Mouse (Mus musculus) heart, postnatal 14 days (tissue): ENCODE results near the gene Blnk. TPM values are rescaled to one million over a fixed set of nuclear protein-coding genes. Genes with fewer than 3 reads are reported as not detected.

Experiments used
- DNase-seq, 2 experiments: peaks; one replicate each; pipeline ENCODE4 v3.0.0; 2021 to 2022
- intact Hi-C: fragments of 180-260 bp; cut with DNase I; formaldehyde crosslinking; loops from one replicate; pipeline ENCODE4 v1.15.1; 2025
- total RNA-seq, 2 experiments: library from RNA; stranded (reverse); gene quantifications; 2 replicates each; pipeline ENCODE4 v1.2.3; 2021

The Blnk gene
- total RNA-seq, 2 experiments from 2014 or later, result 0.76 to 0.81 TPM

DNA sequence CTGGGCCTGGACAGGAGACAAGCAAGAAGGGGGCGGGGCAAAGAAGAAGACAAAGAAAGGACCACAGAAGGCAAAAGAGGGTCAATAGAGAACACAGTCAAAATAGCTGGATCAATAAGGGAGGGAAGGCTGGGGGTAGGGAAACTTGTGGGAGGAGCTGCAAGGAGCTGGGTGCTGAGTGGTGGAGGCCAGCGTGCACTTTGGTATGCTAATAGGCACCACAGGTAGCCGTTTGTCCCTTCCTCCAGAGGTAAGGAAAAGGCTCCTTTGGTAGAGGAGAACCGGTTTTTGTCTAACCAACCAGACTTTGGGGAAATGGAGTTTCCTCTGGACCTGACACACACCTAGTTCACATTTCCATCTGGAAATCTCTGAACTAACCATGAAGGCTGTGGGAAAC lies 12.3 kb upstream of the Blnk start:
- intact Hi-C loops, result no loop called here
- DNase-seq, result no peak

DNA sequence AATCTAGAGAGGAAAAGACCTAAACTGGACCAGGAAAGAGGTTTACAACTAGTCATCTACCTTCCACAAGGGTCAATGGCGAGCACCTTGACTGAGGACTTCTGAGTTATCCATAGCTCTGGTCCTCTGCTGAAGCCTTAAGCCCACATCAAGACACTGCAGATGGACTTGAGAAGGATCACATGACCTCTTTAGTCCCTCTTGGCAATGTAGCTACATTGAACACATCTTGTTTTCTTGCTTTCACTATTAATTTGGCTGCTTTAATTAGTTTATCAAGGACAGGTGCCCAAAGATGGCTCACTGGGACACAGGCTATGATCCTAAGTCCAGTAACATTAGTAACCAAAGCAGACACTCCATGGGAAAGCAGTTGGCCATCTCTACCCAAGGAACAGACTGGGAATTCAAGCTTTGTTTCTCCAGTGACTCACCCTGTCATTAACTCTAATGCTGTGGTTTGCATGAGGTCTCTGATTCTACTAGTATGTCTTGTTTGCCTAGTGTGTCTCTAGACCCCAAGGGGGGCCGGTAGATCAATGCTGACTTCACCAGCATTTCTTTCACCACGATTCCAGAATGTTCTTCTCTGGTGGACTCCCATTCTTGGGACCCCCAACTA lies 9.5 kb upstream of the Blnk start:
- DNase-seq, result no peak
- intact Hi-C loops, result no loop called here

DNA sequence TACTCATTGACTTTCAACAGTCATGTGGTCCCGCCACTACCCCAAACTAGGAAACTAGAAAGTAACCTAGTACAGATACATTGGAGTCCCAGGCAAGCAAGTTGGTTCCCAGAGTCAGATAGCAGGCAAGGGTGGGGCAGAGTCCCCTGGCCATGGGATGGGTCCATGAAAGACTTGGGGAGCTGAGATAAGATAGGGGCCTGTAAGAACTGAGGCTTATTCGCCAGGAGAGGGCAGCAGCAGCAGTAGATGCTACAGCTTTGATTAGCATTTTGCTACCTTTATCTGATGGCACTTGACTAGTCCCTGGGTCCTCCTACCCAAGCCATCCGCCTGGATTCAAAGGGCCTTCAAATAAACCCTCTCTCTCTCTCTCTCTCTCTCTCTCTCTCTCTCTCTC lies 5.2 kb upstream of the Blnk start:
- DNase-seq, result no peak
- intact Hi-C loops, result no loop called here

DNA sequence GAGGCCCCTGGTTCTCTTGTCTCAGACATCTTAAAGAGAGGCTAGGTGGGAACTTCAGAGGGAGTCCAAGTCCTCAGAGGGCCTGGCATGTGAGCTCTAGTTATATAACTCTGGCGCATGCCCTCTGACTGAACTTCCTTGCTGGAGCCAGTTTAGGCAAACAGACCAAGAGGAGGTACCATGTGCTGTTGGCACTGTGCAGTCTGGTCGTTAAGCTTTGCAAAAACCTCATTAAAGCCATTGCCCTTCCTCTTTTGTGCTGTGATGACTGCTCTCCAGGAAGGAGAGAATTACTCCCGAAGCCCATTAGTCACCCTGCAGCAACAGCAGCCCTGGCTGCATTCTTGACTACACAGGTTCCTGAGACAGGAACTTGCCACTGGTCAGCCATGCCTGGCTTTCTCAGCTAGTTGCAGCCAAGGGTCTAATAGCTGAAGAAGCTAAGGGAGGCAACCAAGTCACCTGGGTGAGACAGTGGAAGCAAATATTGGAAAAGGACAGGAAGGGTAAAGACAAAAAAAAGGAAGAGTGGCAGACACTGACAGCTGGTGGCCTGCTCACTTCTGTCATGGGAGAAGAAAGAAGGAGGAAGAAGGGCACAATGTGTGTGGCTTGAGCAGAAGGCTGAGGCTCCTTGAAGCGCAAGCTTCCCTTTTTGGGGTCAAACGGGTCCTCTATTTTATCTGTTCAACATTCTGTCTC lies 4.3 kb upstream of the Blnk start:
- no peak for DNase-seq
- intact Hi-C loops, result no loop called here

DNA sequence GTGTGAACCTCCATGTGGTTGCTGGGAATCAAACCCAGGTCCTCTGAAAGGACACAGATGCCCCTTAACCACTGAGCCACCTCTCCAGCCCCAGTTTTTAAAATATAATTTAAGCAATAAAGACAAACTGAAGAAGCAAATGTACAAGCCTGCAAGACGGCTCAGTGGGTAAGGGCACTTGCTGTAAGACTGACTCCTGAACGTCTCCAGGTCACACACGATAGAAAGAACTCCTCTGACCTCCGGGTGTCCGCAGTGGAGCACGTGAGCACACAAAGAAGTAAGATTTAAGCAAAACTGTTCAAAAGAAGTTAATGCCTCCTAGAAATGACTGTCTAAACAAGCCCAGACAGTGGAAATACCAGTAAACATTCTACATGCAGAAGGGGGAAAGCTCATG lies 2.4 kb upstream of the Blnk start:
- intact Hi-C loops, result no loop called here
- no peak for DNase-seq

DNA sequence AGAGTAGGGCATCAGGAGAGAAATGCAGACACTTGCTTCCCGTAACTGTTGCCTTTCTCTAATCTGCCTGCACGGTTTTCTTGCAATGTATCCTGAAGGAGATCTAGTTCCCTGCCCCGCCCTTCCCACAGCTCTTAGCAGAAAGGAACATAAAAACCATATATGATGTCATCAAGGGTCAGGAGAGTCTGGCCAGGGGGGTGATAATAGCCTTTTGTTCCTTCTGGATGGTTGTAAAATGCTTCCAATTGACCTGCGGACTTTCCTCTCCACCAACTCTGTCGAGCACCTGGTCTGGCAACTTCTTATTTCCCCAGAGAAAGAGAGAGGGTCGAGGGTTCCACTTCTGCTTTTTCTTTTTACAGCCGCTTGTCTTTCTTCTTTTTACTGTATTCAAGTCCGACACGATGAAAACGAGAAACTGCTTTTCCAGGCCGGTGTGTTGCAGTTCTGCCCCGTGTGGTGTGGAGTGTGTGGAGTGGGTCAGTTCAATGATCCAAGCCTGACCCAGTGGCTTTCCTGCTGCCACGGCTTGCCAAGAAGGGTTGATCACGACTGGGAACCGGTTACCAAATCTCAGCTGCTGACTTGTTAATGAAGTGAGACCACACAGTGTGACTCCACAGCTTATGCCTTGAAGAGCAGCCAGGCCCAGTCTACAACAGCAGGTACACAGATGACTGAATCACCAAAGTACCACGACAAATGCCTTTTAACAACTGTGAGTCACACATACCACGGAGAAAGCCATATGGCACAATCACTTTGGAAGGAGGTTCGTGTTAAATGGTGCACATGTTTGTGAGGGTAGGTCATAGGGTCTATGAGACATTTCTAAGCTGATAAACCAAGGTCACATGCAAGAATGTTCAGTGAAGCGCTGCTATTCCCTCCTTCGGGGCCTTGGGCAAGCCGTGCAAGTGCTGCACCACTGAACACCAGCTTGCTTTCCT lies 1.4 kb upstream of the Blnk start:
- no peak for DNase-seq
- intact Hi-C loops, result no loop called here

DNA sequence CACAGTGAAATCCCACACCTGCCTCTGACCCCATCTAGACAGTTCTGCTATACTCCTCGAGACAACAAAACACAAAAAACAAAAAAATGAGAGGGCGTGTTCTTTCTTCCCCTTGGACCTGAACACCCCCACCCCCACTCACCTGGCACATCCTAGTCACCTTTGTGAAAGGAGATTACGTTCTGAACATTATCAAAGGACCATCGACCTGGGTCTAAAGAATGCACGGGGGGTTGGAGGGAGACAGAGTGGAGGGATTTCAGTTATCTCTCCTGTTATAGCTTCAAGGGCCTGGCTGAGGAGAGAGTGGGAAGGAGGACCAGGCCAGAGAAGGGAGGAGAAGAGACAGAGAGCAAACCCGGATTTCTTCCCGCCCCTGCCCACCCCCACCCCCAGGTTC lies 576 bp upstream of the Blnk start:
- no peak for DNase-seq
- intact Hi-C loops, result no loop called here

DNA sequence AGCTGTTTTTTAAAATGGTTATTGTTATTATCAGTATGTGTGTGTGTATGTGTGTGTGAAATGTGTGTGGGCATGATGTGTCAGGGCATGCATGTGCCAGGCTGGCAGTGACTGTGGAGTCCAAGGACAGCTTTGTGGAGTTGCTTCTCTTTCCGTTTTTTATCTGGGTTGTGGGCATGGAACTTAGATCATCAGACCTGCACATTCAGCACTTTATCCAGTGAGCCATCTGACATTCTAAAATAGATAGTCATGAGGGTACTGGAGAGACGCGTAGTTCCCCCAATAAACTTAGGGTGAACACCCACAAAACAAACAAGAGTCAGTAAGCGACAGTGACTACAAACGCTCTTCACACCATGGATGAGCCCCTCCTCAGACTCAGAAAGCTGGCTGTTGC lies 979 bp downstream of the Blnk start:
- intact Hi-C loops, result no loop called here
- no peak for DNase-seq

DNA sequence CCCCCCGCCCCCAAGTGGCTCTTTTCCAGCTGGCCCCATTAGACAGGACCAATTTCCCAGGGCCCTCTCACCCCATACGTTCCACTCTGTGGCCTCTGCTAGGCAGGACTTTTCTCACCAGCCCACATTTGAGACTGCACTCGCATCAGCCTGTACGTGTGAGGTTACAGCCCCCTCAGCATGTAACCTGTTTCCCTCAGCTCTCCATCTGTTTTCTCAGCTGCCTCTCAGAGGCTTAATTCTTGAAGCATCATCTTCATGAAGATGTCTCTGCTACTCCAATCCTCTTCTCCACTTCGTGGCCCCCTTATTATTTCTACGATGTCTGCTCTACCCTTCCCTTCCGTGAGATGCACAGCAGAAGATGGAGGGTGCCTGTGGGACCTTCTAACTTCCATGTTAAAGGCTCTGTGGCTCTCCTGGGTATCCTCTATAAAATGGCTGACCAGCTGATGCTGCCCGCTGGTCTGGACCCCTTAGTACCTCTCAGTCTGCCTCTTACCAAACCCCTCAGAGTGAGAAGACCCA lies 1.8 kb downstream of the Blnk start:
- intact Hi-C loops, result no loop called here
- no peak for DNase-seq

DNA sequence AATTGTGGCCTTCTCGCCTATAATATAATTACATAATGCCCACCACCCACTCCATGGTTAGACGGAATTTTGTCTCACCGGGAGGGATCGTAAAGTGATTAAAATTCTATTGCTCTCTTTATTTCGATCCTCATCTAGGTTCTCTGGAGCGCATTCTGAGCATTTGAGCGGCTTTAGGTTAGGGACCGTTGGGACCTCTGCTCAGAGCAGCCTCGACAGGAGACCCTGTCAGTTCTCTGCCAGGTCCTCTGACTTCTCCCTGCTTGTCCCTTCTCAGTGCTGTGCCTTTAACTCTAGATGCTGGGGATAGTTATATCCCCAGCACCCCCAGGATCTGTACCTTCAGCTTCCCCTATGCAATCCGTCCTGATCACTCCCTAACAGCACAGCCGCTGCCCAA lies 2.2 kb downstream of the Blnk start:
- no peak for DNase-seq
- intact Hi-C loops, result no loop called here

DNA sequence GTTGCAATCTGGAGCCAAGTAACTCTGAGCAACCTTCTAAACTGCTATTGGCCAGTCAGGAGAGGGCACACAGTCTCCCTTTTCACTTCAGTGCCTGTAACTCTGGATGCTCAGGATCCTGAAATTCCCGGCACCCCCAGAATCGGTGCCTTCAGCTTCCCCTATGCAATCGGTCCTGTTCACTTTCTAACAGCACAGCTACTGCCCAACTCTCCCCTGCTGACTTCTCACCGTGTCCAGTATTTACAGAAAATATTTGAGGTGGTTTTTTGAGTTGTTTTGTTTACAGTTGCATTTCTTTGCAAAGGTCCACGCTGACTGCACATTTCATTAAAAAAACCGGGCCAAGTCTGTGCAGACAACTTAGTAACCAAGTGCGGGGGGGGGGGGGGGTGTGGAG lies 2.7 kb downstream of the Blnk start:
- intact Hi-C loops, result no loop called here
- no peak for DNase-seq

DNA sequence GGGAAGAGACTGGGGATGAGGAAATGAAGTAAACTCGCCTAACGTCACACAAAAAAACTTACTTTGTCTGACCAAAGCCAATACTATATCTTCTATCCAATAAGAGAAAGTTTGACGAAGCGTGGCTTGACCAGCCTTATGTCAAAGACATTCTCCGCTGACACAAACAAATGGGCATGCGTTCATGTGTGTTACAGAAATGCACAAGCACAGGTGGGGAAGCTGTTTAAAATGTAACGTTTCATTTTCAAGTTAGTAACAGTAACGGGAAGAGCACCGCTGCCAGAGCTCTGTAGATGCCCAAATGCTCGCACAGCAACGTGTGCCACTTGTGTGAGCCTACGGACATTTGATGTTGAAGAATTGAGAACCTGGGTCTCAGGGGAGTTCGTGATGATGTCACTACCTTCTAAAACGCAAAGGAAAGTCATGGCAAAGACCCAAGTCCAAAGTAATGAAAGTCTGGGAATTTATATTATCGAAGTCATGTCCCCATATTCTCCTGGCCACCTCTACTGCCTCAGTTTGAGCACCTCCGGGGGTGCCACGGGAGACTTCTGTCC lies 3.5 kb downstream of the Blnk start:
- DNase-seq, result no peak
- intact Hi-C loops, result no loop called here

DNA sequence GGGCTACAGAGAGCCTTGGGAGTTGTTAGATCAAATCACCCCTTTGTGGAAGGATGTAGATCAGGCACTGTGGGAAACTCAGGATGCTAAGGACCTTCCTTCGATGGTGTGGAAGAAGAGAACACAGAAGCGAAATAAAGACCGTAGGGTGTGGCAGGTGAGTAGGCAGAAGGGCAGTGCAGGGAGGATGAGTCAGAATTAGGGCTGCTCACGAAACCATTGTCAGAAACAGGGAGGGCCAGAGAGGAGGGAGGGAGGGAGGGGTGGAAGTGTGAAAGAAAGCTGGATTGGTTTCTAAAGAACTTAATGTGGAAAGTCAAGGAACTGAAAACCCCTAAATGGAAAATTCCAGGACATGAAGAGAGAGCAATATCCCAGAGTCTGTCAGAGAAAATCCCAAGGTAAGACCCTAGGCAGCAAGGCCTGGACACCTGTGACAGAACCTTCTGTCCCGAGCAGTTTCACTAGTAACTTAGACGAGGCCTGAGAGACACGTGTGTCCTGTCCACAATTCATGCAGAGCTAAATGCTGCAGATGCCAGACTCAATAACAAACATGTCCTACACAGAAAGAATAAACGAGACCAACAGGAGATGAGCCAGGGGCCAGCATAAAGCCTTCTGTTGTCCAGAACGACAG lies 4.3 kb downstream of the Blnk start:
- no peak for DNase-seq
- intact Hi-C loops, result no loop called here

DNA sequence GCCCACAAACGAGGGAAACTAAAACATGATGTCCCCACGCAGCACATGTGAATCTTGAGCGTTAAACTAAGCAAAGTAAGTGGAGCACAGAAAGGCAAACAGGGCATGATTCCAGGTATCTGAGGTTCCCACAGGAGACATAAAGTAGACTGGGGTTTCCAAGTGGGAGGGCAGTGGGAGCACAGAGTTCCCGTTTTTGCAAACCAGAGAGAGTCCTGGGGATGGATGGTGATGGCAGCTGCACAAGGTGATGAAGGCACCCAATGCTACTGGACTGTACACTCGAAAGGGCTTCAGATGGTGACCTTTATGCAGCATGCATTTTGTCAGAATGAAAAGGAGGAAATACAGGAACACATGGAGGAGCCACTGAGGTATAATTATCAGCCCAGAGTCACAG lies 5.5 kb downstream of the Blnk start:
- DNase-seq, result no peak
- intact Hi-C loops, result no loop called here

DNA sequence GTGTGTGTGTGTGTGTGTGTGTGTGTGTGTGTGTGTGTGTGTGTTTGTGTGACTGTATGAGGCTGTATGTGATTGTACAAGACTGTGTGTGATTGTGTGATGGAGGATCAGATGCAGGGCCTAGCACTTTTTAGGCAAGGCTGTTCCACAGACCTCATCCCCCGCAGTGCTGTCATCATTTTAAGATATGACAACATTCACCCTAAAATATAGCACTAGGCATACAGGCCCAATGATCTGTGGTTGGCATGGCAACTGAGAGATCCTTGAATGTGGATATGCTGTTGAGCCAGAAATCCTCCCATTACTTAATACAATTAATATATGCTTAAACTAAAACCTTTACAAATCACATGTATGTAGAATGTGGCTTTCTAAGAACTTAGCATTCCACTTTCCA lies 9.8 kb downstream of the Blnk start:
- DNase-seq, result no peak
- intact Hi-C loops, result no loop called here

DNA sequence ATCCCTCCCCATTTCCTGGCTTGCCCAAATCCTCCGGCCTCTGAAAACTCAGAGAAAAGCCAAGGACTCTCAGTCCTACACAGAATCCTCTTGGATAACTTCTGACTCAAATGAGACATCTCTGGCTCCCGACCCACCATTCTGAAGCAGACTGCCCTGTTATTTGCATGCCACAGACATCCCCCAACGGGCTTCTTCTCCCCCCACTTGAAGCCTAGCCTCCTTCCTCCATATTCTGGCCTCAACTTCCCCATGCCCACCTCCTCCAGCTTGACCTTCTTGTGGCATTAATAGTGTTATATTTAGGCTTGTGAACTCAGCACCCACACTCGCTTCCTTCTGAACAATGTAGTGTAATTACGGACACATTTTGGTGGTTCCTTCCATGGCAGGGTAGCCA lies 13.7 kb downstream of the Blnk start:
- DNase-seq, result no peak
- intact Hi-C loops, result no loop called here

DNA sequence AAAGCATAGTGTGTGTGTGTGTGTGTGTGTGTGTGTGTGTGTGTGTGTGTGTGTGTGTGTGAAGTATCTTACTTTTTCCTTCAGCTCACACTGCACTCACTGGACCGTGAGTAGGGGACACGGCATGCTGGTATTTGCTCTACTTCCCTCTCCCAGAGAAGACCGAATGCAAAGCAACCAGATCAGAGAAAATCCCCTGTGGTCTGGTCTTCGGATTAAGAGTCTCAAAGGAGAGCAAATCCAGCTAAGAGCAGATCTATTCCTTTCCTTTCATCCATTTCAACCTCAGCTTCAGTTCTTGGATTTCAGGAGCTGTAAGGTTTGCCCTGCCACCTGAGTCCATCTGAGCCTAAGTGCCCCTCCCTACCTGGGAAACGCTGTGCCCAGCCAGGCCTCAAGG lies 16.3 kb downstream of the Blnk start:
- intact Hi-C loops, result no loop called here
- no peak for DNase-seq

DNA sequence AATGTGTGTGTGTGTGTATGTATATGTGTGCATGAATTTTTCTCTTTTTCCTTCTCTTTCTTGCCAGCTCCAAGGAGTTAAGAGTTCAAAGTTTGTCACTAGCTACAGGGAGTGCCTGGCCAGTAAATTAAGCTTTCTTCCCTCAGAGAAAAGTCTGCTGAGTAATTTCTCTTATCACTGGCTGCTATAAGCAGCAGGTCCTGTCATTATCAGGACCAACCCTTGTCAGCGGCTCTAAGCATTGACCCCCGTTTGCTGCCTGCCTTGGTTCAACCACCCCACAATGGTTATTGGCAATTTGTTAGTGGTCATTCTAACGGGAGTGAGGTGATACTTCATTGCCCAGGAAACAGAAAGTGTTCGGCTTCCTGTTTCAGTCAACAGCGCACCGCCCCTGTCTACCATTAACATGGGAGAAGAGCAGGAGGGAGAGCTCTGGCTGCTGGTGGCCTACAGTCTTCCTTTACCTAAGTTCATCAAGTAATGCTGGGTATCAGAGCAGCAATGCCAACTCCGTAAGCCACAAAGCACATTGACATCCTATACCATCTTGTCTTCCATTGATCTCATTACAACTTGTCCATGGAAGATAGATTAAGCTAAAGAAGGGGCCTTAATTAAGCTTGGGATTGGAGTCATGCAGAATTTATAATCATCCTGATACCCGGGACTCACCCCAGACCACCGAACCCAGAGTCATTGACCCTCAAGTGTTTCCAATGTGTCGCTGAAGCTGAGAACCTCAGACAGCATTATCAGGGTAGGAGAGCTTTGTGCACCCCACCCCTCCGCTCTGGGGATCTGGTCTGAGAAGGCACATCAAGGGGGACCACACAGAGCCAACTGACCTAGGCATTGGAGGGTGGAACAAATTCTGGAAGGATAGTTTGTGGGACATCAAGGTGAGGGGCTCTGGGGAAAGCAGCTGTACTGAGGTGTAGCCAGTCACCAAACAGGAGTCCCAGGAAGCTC lies 17.1 kb downstream of the Blnk start:
- intact Hi-C loops, result no loop called here
- no peak for DNase-seq

DNA sequence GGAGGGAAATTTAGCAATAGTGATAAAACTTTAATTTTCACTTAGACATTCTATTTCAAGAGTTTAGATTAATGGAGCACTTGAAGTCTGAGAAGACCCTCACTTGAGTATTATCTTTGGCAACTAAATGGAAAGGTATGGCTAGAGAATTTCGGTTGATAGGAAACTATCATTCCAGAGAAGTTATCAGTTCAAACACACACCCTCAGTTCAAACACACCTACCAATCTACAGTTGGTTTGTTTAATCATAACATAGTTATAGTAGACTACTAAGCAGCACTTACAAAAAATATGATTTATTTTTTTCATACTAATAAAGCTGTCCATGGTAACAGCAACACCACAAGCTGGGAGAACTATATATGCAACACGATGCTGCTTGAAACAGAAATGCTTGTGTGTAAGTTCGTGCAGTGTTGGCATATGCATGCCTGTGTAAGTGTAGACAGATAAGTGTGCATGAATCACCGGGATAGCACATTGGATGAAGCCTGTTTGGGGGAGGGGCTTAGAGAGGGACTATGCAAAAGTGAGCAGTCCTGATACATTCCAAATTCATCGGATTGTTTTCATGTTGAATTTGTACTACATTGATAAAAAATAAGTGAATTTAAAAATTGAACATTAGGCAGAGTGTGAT lies 22.9 kb downstream of the Blnk start:
- DNase-seq, result no peak
- intact Hi-C loops, result no loop called here
